Mouse (Mus musculus) testis, adult 2 months (tissue): ENCODE data around the gene Ccdc124. TPM values are rescaled to one million over a fixed set of nuclear protein-coding genes. Genes with fewer than 3 reads are reported as not detected.

Source experiments
- H3K27ac ChIP-seq: fragments of 200-500 bp; 2 replicates; pipeline ENCODE4 v1.5.1; 2012; ENCODE audit warnings: low read depth, low read length; ENCODE audit not compliant: control insufficient read depth, insufficient read depth
- H3K27me3 ChIP-seq: fragments of 200-500 bp; 2 replicates; pipeline ENCODE4 v1.6.1; 2012; ENCODE audit warnings: mild to moderate bottlenecking, low read length, moderate library complexity; ENCODE audit not compliant: control insufficient read depth, insufficient read depth
- H3K36me3 ChIP-seq: fragments of 200-500 bp; 2 replicates; pipeline ENCODE4 v1.6.1; 2012; ENCODE audit warnings: mild to moderate bottlenecking, low read length; ENCODE audit not compliant: control insufficient read depth, insufficient read depth
- H3K4me1 ChIP-seq: fragments of 200-500 bp; 2 replicates; pipeline ENCODE4 v1.6.1; 2012; ENCODE audit warnings: low read length; ENCODE audit not compliant: control insufficient read depth, insufficient read depth
- H3K4me3 ChIP-seq: fragments of 200-500 bp; 2 replicates; pipeline ENCODE4 v1.5.1; 2012; ENCODE audit warnings: low read depth, mild to moderate bottlenecking, low read length, moderate library complexity, mixed read lengths; ENCODE audit not compliant: control insufficient read depth
- CTCF ChIP-seq: fragments of 200-500 bp; IDR thresholded peaks from 2 replicates; pipeline ENCODE4 v1.5.1; 2012; ENCODE audit warnings: low read depth, mild to moderate bottlenecking, inconsistent platforms, low read length, moderate library complexity; ENCODE audit not compliant: control insufficient read depth, insufficient read depth, insufficient replicate concordance
- POLR2A ChIP-seq: fragments of 200-500 bp; IDR thresholded peaks from 2 replicates; pipeline ENCODE4 v1.6.1; 2012; ENCODE audit warnings: low read depth, mild to moderate bottlenecking, inconsistent platforms, low read length, moderate library complexity; ENCODE audit not compliant: control insufficient read depth
- polyA plus RNA-seq: library from polyadenylated mRNA; depleted of rRNA; stranded (reverse); fragments of >200 nt; gene quantifications from 2 replicates; pipeline ENCODE4 v1.2.3, GENCODE M21; 2012; rRNA removed

Ccdc124 gene
- 51.3 and 65.9 TPM in 2 replicates for polyA plus RNA-seq

- H3K4me1 ChIP-seq: peaks cover 12% of the 10 kb centered on the region
- H3K36me3 ChIP-seq: no peaks in the 10 kb centered on the region
- peak within 1 kb of the TSS; percentile 89 for H3K27ac ChIP-seq
- no peaks in the 10 kb centered on the region for H3K27me3 ChIP-seq
- TF ChIP-seq CTCF: peak; percentile 81
- peak; percentile 50; the same call in 1 of the 2 replicates for TF ChIP-seq POLR2A
- peak within 1 kb of the TSS; percentile 90 for H3K4me3 ChIP-seq
These were observed at the start of gene Ccdc124 for GRCm38 (mm10) chr8:70873364-70873985. Ccdc124 (minus strand) TSS chr8:70873935.

GRCm38 (mm10) chr8:70920049-70920922 lies 46.6 kb upstream of the Ccdc124 start:
- no peaks in the 10 kb centered on the region; the same call in 1 of the 2 replicates for H3K4me1 ChIP-seq
- H3K4me3 ChIP-seq: no peak overlapping the region
- no peaks in the 10 kb centered on the region for H3K36me3 ChIP-seq
- TF ChIP-seq POLR2A: no peak
- H3K27ac ChIP-seq: no peak overlapping the region
- H3K27me3 ChIP-seq: no peaks in the 10 kb centered on the region

- Histone ChIP-seq H3K4me3 (no peak overlapping the region), H3K27me3 (no peaks in the 10 kb centered on the region), H3K36me3 (no peaks in the 10 kb centered on the region; the same call in 1 of the 2 replicates), H3K4me1 (no peaks in the 10 kb centered on the region), H3K27ac (no peak overlapping the region)
- TF ChIP-seq CTCF: no peak
- TF ChIP-seq POLR2A: no peak
These were observed 41.0 kb upstream of the Ccdc124 start for GRCm38 (mm10) chr8:70914704-70915103.

GRCm38 (mm10) chr8:70913523-70913922 lies 39.8 kb upstream of the Ccdc124 start:
- Histone ChIP-seq H3K36me3 (no peaks in the 10 kb centered on the region; the same call in 1 of the 2 replicates), H3K4me1 (no peaks in the 10 kb centered on the region), H3K27me3 (no peaks in the 10 kb centered on the region), H3K4me3 (no peak overlapping the region), H3K27ac (no peak overlapping the region)
- TF ChIP-seq POLR2A (no peak), CTCF (no peak)

- no peaks in the 10 kb centered on the region; the same call in 1 of the 2 replicates for H3K36me3 ChIP-seq
- no peaks in the 10 kb centered on the region for H3K27me3 ChIP-seq
- no peak overlapping the region for H3K4me3 ChIP-seq
- H3K27ac ChIP-seq: no peak overlapping the region
- TF ChIP-seq POLR2A (no peak), CTCF (no peak)
- H3K4me1 ChIP-seq: no peaks in the 10 kb centered on the region
These were observed 39.2 kb upstream of the Ccdc124 start for GRCm38 (mm10) chr8:70912955-70913354.

- no peak for TF ChIP-seq POLR2A
- no peak for TF ChIP-seq CTCF
- Histone ChIP-seq H3K27me3 (no peaks in the 10 kb centered on the region), H3K4me3 (no peak overlapping the region), H3K4me1 (peaks cover 3% of the 10 kb centered on the region; the same call in 1 of the 2 replicates), H3K27ac (no peak overlapping the region), H3K36me3 (no peaks in the 10 kb centered on the region; the same call in 1 of the 2 replicates)
These were observed 37.9 kb upstream of the Ccdc124 start for GRCm38 (mm10) chr8:70911596-70911995.

GRCm38 (mm10) chr8:70907518-70907917 lies 33.8 kb upstream of the Ccdc124 start:
- no peak overlapping the region for H3K27ac ChIP-seq
- H3K36me3 ChIP-seq: no peaks in the 10 kb centered on the region
- no peaks in the 10 kb centered on the region for H3K27me3 ChIP-seq
- no peak overlapping the region for H3K4me3 ChIP-seq
- TF ChIP-seq POLR2A (no peak), CTCF (no peak)
- peaks cover 6% of the 10 kb centered on the region for H3K4me1 ChIP-seq
